Mouse (Mus musculus) liver, embryonic 15.5 days (tissue): ENCODE data around the gene Arxes2. TPM values are rescaled to one million over a fixed set of nuclear protein-coding genes. Genes with fewer than 3 reads are reported as not detected.

Experiments
- ATAC-seq: fragments of 200-750 bp; cut with Nextera tagmentation; 2 replicates; pipeline ENCODE4 v1.8.0; 2017; ENCODE audit warnings: moderate number of reproducible peaks, mild to moderate bottlenecking, moderate library complexity; ENCODE audit not compliant: insufficient read depth
- H3K27ac ChIP-seq: fragments of 300-500 bp; sonication (generic); replicated peaks from 2 replicates; pipeline ENCODE4 v1.5.1; 2015; ENCODE audit warnings: mild to moderate bottlenecking, inconsistent platforms
- H3K27me3 ChIP-seq: fragments of 300-500 bp; sonication (generic); 2 replicates; pipeline ENCODE4 v1.6.1; 2015; ENCODE audit warnings: mild to moderate bottlenecking, inconsistent platforms
- H3K36me3 ChIP-seq: fragments of 300-500 bp; sonication (generic); replicated peaks from 2 replicates; pipeline ENCODE4 v1.6.1; 2015; ENCODE audit warnings: moderate library complexity, mild to moderate bottlenecking, inconsistent platforms
- H3K4me1 ChIP-seq: fragments of 300-500 bp; sonication (generic); replicated peaks from 2 replicates; pipeline ENCODE4 v1.6.1; 2015; ENCODE audit warnings: inconsistent platforms
- H3K4me2 ChIP-seq: fragments of 300-500 bp; sonication (generic); 2 replicates; pipeline ENCODE4 v1.6.1; 2015; ENCODE audit warnings: moderate library complexity, mild to moderate bottlenecking, inconsistent platforms
- H3K4me3 ChIP-seq: fragments of 300-500 bp; sonication (generic); replicated peaks from 2 replicates; pipeline ENCODE4 v1.5.1; 2015; ENCODE audit warnings: mild to moderate bottlenecking, inconsistent platforms
- H3K9ac ChIP-seq: fragments of 300-500 bp; sonication (generic); 2 replicates; pipeline ENCODE4 v1.6.1; 2015; ENCODE audit warnings: moderate library complexity, mild to moderate bottlenecking, inconsistent platforms
- H3K9me3 ChIP-seq: fragments of 300-500 bp; sonication (generic); replicated peaks from 2 replicates; pipeline ENCODE4 v1.6.1; 2016; ENCODE audit warnings: inconsistent platforms
- WGBS: fragments of 180-500 bp; shearing (Covaris S2); methylation state at CpG from one replicate; pipeline ENCODE4 v1.1.7; 2015; ENCODE audit warnings: mixed read lengths; ENCODE audit not compliant: insufficient replicate concordance; 5-methylcytosine and 5-hydroxymethylcytosine counted together
- polyA plus RNA-seq: library from polyadenylated mRNA; unstranded; fragments of >200 nt; fragmentation: Nextera tagmentation; extraction: Ambion mirVana; gene quantifications from 2 replicates; pipeline ENCODE4 v1.2.1, GENCODE M21; 2015

Gene Arxes2
- polyA plus RNA-seq, 1 experiment from 2014 or later: 18.1 TPM

- Histone ChIP-seq H3K27me3 (no peaks in the 10 kb centered on the region), H3K36me3 (no peaks in the 10 kb centered on the region), H3K9me3 (no peaks in the 10 kb centered on the region), H3K27ac (no peak overlapping the region), H3K4me2 (no peak overlapping the region), H3K4me3 (no peak overlapping the region), H3K4me1 (no peaks in the 10 kb centered on the region), H3K9ac (no peak overlapping the region)
- ATAC-seq: no peak
- 61% methylated on average over 1 of the region's 1 CpGs for WGBS
These were observed 50.1 kb downstream of the Arxes2 start for GRCm38 (mm10) chrX:136043726-136044125.

Other genes starting within 250 kb of the Arxes2 start
- 9.9 and 10.0 TPM in 2 replicates for gene Bhlhb9, start 196.2 kb upstream of the Arxes2 start, polyA plus RNA-seq
- gene Gprasp2, start 154.8 kb upstream of the Arxes2 start, polyA plus RNA-seq: 0.74 and 1.2 TPM in 2 replicates
- gene Arxes1, start 39.5 kb downstream of the Arxes2 start, polyA plus RNA-seq: 6.6 and 6.7 TPM in 2 replicates
- gene Bex2, start 74.4 kb downstream of the Arxes2 start, polyA plus RNA-seq: 147 and 153 TPM in 2 replicates
- gene Nxf3, start 91.4 kb downstream of the Arxes2 start, polyA plus RNA-seq: 0.15 and 0.18 TPM in 2 replicates
- 128 and 149 TPM in 2 replicates for gene Bex4, start 145.2 kb downstream of the Arxes2 start, polyA plus RNA-seq
- 167 and 187 TPM in 2 replicates for gene Tceal8, start 178.5 kb downstream of the Arxes2 start, polyA plus RNA-seq
- 8.8 and 10.7 TPM in 2 replicates for gene Tceal5, start 210.1 kb downstream of the Arxes2 start, polyA plus RNA-seq
- 8.2 and 14.3 TPM in 2 replicates for gene Tceal7, start 221.0 kb downstream of the Arxes2 start, polyA plus RNA-seq
- 187 and 201 TPM in 2 replicates for gene Bex1, start 221.7 kb downstream of the Arxes2 start, polyA plus RNA-seq